8 mouse cellular contexts compared by ENCODE assay signal in genomic region chr1:61139291-61139983, GRCm38 (mm10).
A peak's percentile ranks its signal among the peaks of the same experiment; 100 is the strongest.
DNase-seq lines count a peak whose midpoint lies in the region; ATAC-seq lines count a peak whose summit lies in the region.

No protein-coding gene starts in this region.

- H3K36me3 ChIP-seq in hindbrain, embryonic 14.5 days (replicated peaks; ENCODE audit: control insufficient read depth, insufficient read depth): no peaks in the 10 kb centered on the region

- peaks cover 52% of the 10 kb centered on the region for H3K4me1 ChIP-seq in hindbrain, embryonic 14.5 days (replicated peaks; ENCODE audit: control insufficient read depth, insufficient read depth, low read length)

- 3% methylated on average over 15 of the region's 15 CpGs for WGBS in hindbrain, embryonic 14.5 days

- DNase-seq in adrenal gland, adult (ENCODE audit: inconsistent age in 2 of 2, low spot score in 1 of 2): peak; percentile 27 to 79
- no peak for DNase-seq in adrenal gland, postnatal 4 days (ENCODE audit: low spot score in 2 of 2)
- DNase-seq in brain, adult 2 months (ENCODE audit: low read depth, low spot score): peak; percentile 71
- peak; percentile 20 to 52 for DNase-seq in frontal cortex, postnatal 10 days (ENCODE audit: low spot score in 2 of 2)
- DNase-seq in hindbrain, embryonic 14.5 days (ENCODE audit: low spot score): peak; percentile 80
- DNase-seq in layer of hippocampus, postnatal 36 days: peak; percentile 40 to 58
- peak; percentile 43 to 54 for DNase-seq in lung, postnatal 4 days
- DNase-seq in skeletal muscle tissue, adult 2 months (ENCODE audit: low read depth, low spot score): peak; percentile 30

- peak overlapping the region; percentile 47 for H3K4me2 ChIP-seq in hindbrain, embryonic 14.5 days (replicated peaks)

- peak; percentile 77 for ATAC-seq in hindbrain, embryonic 14.5 days (ENCODE audit: low FRiP score)

- H3K4me3 ChIP-seq in hindbrain, embryonic 14.5 days (replicated peaks; ENCODE audit: low read length): peak overlapping the region; percentile 20

- H3K27me3 ChIP-seq in hindbrain, embryonic 14.5 days (ENCODE audit: control insufficient read depth, insufficient read depth, low read length): no peaks in the 10 kb centered on the region

- H3K9ac ChIP-seq in hindbrain, embryonic 14.5 days: peak overlapping the region; percentile 49

- no peaks in the 10 kb centered on the region for H3K9me3 ChIP-seq in hindbrain, embryonic 14.5 days (ENCODE audit: control insufficient read depth, low read length)

- H3K27ac ChIP-seq in hindbrain, embryonic 14.5 days: peak overlapping the region; percentile 79

Comparison
In these comparisons a context has a peak if more than half of its experiments do, and no peak if none do; other contexts are left out.
1. DNase-seq: peak in adrenal gland, adult (2 of 2), brain, adult 2 months (single experiment), frontal cortex, postnatal 10 days (2 of 2), hindbrain, embryonic 14.5 days (single experiment), layer of hippocampus, postnatal 36 days (2 of 2), lung, postnatal 4 days (2 of 2) and skeletal muscle tissue, adult 2 months (single experiment); none in adrenal gland, postnatal 4 days (0 of 2).